Mouse (Mus musculus): ENCODE results near the gene Nectin2.

- TF ChIP-seq POLR2A (IDR thresholded peaks at IDR 0.05; ENCODE audit: borderline replicate concordance, extremely low read depth, low read depth, low read length) (peak; percentile 60; the same call in 1 of the 2 replicates), CTCF (IDR thresholded peaks at IDR 0.05; ENCODE audit: insufficient read depth, low read length) (peak; percentile 75)
These were observed 46.7 kb upstream of the Nectin2 start, which contains the start of gene Cblc for GRCm38 (mm10) chr7:19796697-19797588.

Data from lung, adult 2 months (tissue).